Mouse (Mus musculus) central nervous system, embryonic 14 days (tissue): ENCODE measurements around the gene Kif3b. TPM values are rescaled to one million over a fixed set of nuclear protein-coding genes. Genes with fewer than 3 reads are reported as not detected.

Source experiments
- polyA plus RNA-seq: library from polyadenylated mRNA; depleted of rRNA; stranded (reverse); fragments of >200 nt; gene quantifications from 2 replicates; pipeline ENCODE4 v1.2.3, GENCODE M21; 2012; rRNA removed

The Kif3b gene
- polyA plus RNA-seq: 30.4 and 31.1 TPM in 2 replicates

GRCm38 (mm10) chr2:153290938-153291928 is at the start of gene Kif3b:
Gene Kif3b (plus strand): TSS chr2:153291413.

GRCm38 (mm10) chr2:153345454-153346220 is 54.4 kb downstream of the Kif3b start, which contains the start of gene Asxl1:
Gene Asxl1 (plus strand): TSS chr2:153345829.

Other genes with a start within 250 kb of the Kif3b start
- 8.8 and 9.1 TPM in 2 replicates for gene Ccm2l, start 225.5 kb upstream of the Kif3b start, polyA plus RNA-seq
- 2.2 and 3.8 TPM in 2 replicates for gene Hck, start 182.9 kb upstream of the Kif3b start, polyA plus RNA-seq
- gene Tm9sf4, start 130.1 kb upstream of the Kif3b start, polyA plus RNA-seq: 56.4 and 64.6 TPM in 2 replicates
- 22.8 and 24.6 TPM in 2 replicates for gene Tspyl3, start 66.0 kb upstream of the Kif3b start, polyA plus RNA-seq
- gene Plagl2, start 50.0 kb upstream of the Kif3b start, polyA plus RNA-seq: 12.5 and 12.6 TPM in 2 replicates
- gene Pofut1, start 49.9 kb upstream of the Kif3b start, polyA plus RNA-seq: 21.9 and 22.8 TPM in 2 replicates
- 29.3 and 30.0 TPM in 2 replicates for gene Asxl1, start 54.4 kb downstream of the Kif3b start, polyA plus RNA-seq
- not detected in 2 replicates for gene 4930404H24Rik, start 201.4 kb downstream of the Kif3b start, polyA plus RNA-seq
- gene Nol4l, start 238.6 kb downstream of the Kif3b start, polyA plus RNA-seq: 65.8 and 68.0 TPM in 2 replicates